Mouse (Mus musculus): ENCODE measurements around the gene Olfr981. TPM values are rescaled to one million over a fixed set of nuclear protein-coding genes. Genes with fewer than 3 reads are reported as not detected.

Gene Olfr981
- not detected in 2 replicates for polyA plus RNA-seq (2015; fragmentation: Nextera tagmentation; extraction: Ambion mirVana)

GRCm38 (mm10) chr9:40021164-40021563 lies at the start of gene Olfr981:
Olfr981 (plus strand) TSS chr9:40021464.

GRCm38 (mm10) chr9:39991813-39992212 lies 29.5 kb upstream of the Olfr981 start, which contains the start of gene Olfr978:
Olfr978 (plus strand) TSS chr9:39992113.

GRCm38 (mm10) chr9:40003365-40003764 lies 17.9 kb upstream of the Olfr981 start, which contains the start of gene Olfr979:
Olfr979 (minus strand) TSS chr9:40003465.

GRCm38 (mm10) chr9:40009482-40009881 lies 11.8 kb upstream of the Olfr981 start, which contains the start of gene Olfr980:
Olfr980 (minus strand) TSS chr9:40009582.

GRCm38 (mm10) chr9:40073529-40073928 lies 52.3 kb downstream of the Olfr981 start, which contains the start of gene Olfr982:
Olfr982 (plus strand) TSS chr9:40073829.

Other genes starting within 250 kb of the Olfr981 start
- gene Olfr968, start 238.2 kb upstream of the Olfr981 start, polyA plus RNA-seq (2015; fragmentation: Nextera tagmentation; extraction: Ambion mirVana): not detected in 2 replicates
- not detected in 2 replicates for gene Olfr969, start 230.5 kb upstream of the Olfr981 start, polyA plus RNA-seq (2015; fragmentation: Nextera tagmentation; extraction: Ambion mirVana)
- gene Olfr970, start 212.6 kb upstream of the Olfr981 start, polyA plus RNA-seq (2015; fragmentation: Nextera tagmentation; extraction: Ambion mirVana): not detected in 2 replicates
- gene Olfr971, start 184.6 kb upstream of the Olfr981 start, polyA plus RNA-seq (2015; fragmentation: Nextera tagmentation; extraction: Ambion mirVana): not detected in 2 replicates
- not detected in 2 replicates for gene Olfr972, start 155.0 kb upstream of the Olfr981 start, polyA plus RNA-seq (2015; fragmentation: Nextera tagmentation; extraction: Ambion mirVana)
- not detected in 2 replicates for gene Olfr229, start 114.1 kb upstream of the Olfr981 start, polyA plus RNA-seq (2015; fragmentation: Nextera tagmentation; extraction: Ambion mirVana)
- gene Olfr974, start 84.0 kb upstream of the Olfr981 start, polyA plus RNA-seq (2015; fragmentation: Nextera tagmentation; extraction: Ambion mirVana): not detected in 2 replicates
- not detected in 2 replicates for gene Olfr975, start 69.4 kb upstream of the Olfr981 start, polyA plus RNA-seq (2015; fragmentation: Nextera tagmentation; extraction: Ambion mirVana)
- gene Olfr976, start 60.3 kb upstream of the Olfr981 start, polyA plus RNA-seq (2015; fragmentation: Nextera tagmentation; extraction: Ambion mirVana): not detected in 2 replicates
- not detected in 2 replicates for gene Olfr978, start 29.4 kb upstream of the Olfr981 start, polyA plus RNA-seq (2015; fragmentation: Nextera tagmentation; extraction: Ambion mirVana)
- not detected in 2 replicates for gene Olfr979, start 18.0 kb upstream of the Olfr981 start, polyA plus RNA-seq (2015; fragmentation: Nextera tagmentation; extraction: Ambion mirVana)
- not detected in 2 replicates for gene Olfr980, start 11.9 kb upstream of the Olfr981 start, polyA plus RNA-seq (2015; fragmentation: Nextera tagmentation; extraction: Ambion mirVana)
- gene Olfr982, start 52.4 kb downstream of the Olfr981 start, polyA plus RNA-seq (2015; fragmentation: Nextera tagmentation; extraction: Ambion mirVana): not detected in 2 replicates
- gene Olfr983, start 72.1 kb downstream of the Olfr981 start, polyA plus RNA-seq (2015; fragmentation: Nextera tagmentation; extraction: Ambion mirVana): not detected in 2 replicates
- not detected in 2 replicates for gene Olfr984, start 92.7 kb downstream of the Olfr981 start, polyA plus RNA-seq (2015; fragmentation: Nextera tagmentation; extraction: Ambion mirVana)
- gene Olfr985, start 108.7 kb downstream of the Olfr981 start, polyA plus RNA-seq (2015; fragmentation: Nextera tagmentation; extraction: Ambion mirVana): not detected in 2 replicates
- not detected in 2 replicates for gene Tmem225, start 126.7 kb downstream of the Olfr981 start, polyA plus RNA-seq (2015; fragmentation: Nextera tagmentation; extraction: Ambion mirVana)
- gene Olfr986, start 159.5 kb downstream of the Olfr981 start, polyA plus RNA-seq (2015; fragmentation: Nextera tagmentation; extraction: Ambion mirVana): not detected in 2 replicates
- 0.90 and 1.0 TPM in 2 replicates for gene Zfp202, start 170.9 kb downstream of the Olfr981 start, polyA plus RNA-seq (2015; fragmentation: Nextera tagmentation; extraction: Ambion mirVana)
- gene Scn3b, start 247.8 kb downstream of the Olfr981 start, polyA plus RNA-seq (2015; fragmentation: Nextera tagmentation; extraction: Ambion mirVana): 0.25 and 0.50 TPM in 2 replicates